ENCODE assay signal across 22 mouse cellular contexts in genomic region chr3:101807646-101808045, GRCm38 (mm10). TPM values are rescaled to one million over a fixed set of nuclear protein-coding genes. Genes with fewer than 3 reads are reported as not detected.
DNase-seq lines count a peak whose midpoint lies in the region; ATAC-seq and TF ChIP-seq lines count a peak whose summit lies in the region.
"Had no signal": no experiment of that assay in that cellular context is flagged by ENCODE, and none has a peak within 500 bp of the region (broad histone marks: within the 10 kb centered on the region; RNA-seq: fewer than 3 reads in every experiment).

No protein-coding gene starts in this region.

- peaks cover 52% of the 10 kb centered on the region for H3K4me1 ChIP-seq in heart, embryonic 12.5 days (replicated peaks)
- peaks cover 62% of the 10 kb centered on the region for H3K4me1 ChIP-seq in heart, embryonic 10.5 days
- H3K4me1 ChIP-seq in midbrain, embryonic 11.5 days (ENCODE audit: control insufficient read depth, insufficient read depth, low read length) = peaks cover 8% of the 10 kb centered on the region
- H3K4me1 ChIP-seq in midbrain, embryonic 15.5 days = peaks cover 21% of the 10 kb centered on the region
- peaks cover 11% of the 10 kb centered on the region for H3K4me1 ChIP-seq in liver, postnatal 0 days (ENCODE audit: insufficient read depth)

- no peaks in the 10 kb centered on the region for H3K27me3 ChIP-seq in heart, embryonic 12.5 days (replicated peaks)
- H3K27me3 ChIP-seq in heart, embryonic 10.5 days (ENCODE audit: insufficient read depth, poor library complexity, severe bottlenecking) = no peaks in the 10 kb centered on the region
- no peaks in the 10 kb centered on the region; the same call in 1 of the 2 replicates for H3K27me3 ChIP-seq in midbrain, embryonic 11.5 days (ENCODE audit: control insufficient read depth, insufficient read depth, low read length)
- H3K27me3 ChIP-seq in midbrain, embryonic 15.5 days (replicated peaks) = no peaks in the 10 kb centered on the region
- no peaks in the 10 kb centered on the region for H3K27me3 ChIP-seq in liver, postnatal 0 days (ENCODE audit: insufficient read depth, low read length)
- H3K27me3 ChIP-seq: hindbrain, embryonic 15.5 days; limb, embryonic 13.5 days; liver, embryonic 13.5 days had no signal

- DNase-seq in heart, embryonic 10.5 days (ENCODE audit: low spot score) = no peak
- DNase-seq in midbrain, embryonic 11.5 days (ENCODE audit: low spot score, missing footprints) = no peak
- peak; percentile 97 for DNase-seq in cerebellum, adult 9-10 months
- no peak for DNase-seq in liver, postnatal 0 days
- DNase-seq in left cerebral cortex, adult 18-20 months (ENCODE audit: low spot score in 2 of 2) = no peak
- DNase-seq: adrenal gland, postnatal 14 days; gastrocnemius, postnatal 25 days; liver, embryonic 13.5 days; right cerebral cortex, adult 18-20 months; thymus, postnatal 14 days had no signal

- H3K27ac ChIP-seq in heart, embryonic 12.5 days (ENCODE audit: poor library complexity, severe bottlenecking) = no peak overlapping the region
- no peak overlapping the region for H3K27ac ChIP-seq in heart, embryonic 10.5 days
- H3K27ac ChIP-seq in midbrain, embryonic 11.5 days (ENCODE audit: low read depth, low read length) = no peak overlapping the region
- no peak overlapping the region for H3K27ac ChIP-seq in midbrain, embryonic 15.5 days
- no peak overlapping the region for H3K27ac ChIP-seq in liver, postnatal 0 days (ENCODE audit: low read depth)
- H3K27ac ChIP-seq: embryonic facial prominence, embryonic 13.5 days; kidney, postnatal 0 days; limb, embryonic 13.5 days; liver, embryonic 13.5 days; stomach, postnatal 0 days had no signal

- no peak overlapping the region for H3K4me3 ChIP-seq in heart, embryonic 12.5 days
- H3K4me3 ChIP-seq in heart, embryonic 10.5 days = no peak overlapping the region
- H3K4me3 ChIP-seq in midbrain, embryonic 11.5 days (ENCODE audit: low read depth, low read length) = no peak overlapping the region
- no peak overlapping the region for H3K4me3 ChIP-seq in midbrain, embryonic 15.5 days
- H3K4me3 ChIP-seq in liver, postnatal 0 days (ENCODE audit: low read depth, low read length) = no peak overlapping the region
- H3K4me3 ChIP-seq: embryonic facial prominence, embryonic 13.5 days; hindbrain, embryonic 15.5 days; limb, embryonic 13.5 days; liver, embryonic 13.5 days; lung, embryonic 15.5 days had no signal

- no peak for ATAC-seq in heart, embryonic 12.5 days (ENCODE audit: insufficient number of reproducible peaks, low FRiP score)
- no peak for ATAC-seq in midbrain, embryonic 11.5 days (ENCODE audit: low FRiP score)
- no peak for ATAC-seq in midbrain, embryonic 15.5 days (replicated peaks)
- ATAC-seq in liver, postnatal 0 days = no peak
- ATAC-seq: activated CD4-positive, CD25-positive, alpha-beta regulatory T cell, adult 4 months; intestine, postnatal 0 days had no signal

- H3K9me3 ChIP-seq in heart, embryonic 12.5 days (replicated peaks) = no peaks in the 10 kb centered on the region
- no peaks in the 10 kb centered on the region for H3K9me3 ChIP-seq in heart, embryonic 10.5 days
- no peaks in the 10 kb centered on the region for H3K9me3 ChIP-seq in midbrain, embryonic 11.5 days (ENCODE audit: control insufficient read depth, low read length)
- no peaks in the 10 kb centered on the region for H3K9me3 ChIP-seq in midbrain, embryonic 15.5 days
- no peaks in the 10 kb centered on the region for H3K9me3 ChIP-seq in liver, postnatal 0 days (ENCODE audit: low read length)
- H3K9me3 ChIP-seq: embryonic facial prominence, embryonic 13.5 days; G1E; hindbrain, embryonic 15.5 days; limb, embryonic 13.5 days; liver, embryonic 13.5 days; lung, embryonic 15.5 days had no signal

- H3K9ac ChIP-seq in heart, embryonic 12.5 days = peak overlapping the region; percentile 23; the same call in 1 of the 2 replicates
- H3K9ac ChIP-seq in midbrain, embryonic 11.5 days (ENCODE audit: low read length) = peak overlapping the region; percentile 33; the same call in 1 of the 2 replicates
- H3K9ac ChIP-seq in midbrain, embryonic 15.5 days = no peak overlapping the region
- no peak overlapping the region for H3K9ac ChIP-seq in liver, postnatal 0 days (replicated peaks)
- H3K9ac ChIP-seq: embryonic facial prominence, embryonic 13.5 days; hindbrain, embryonic 15.5 days; limb, embryonic 13.5 days; liver, embryonic 13.5 days; lung, embryonic 15.5 days had no signal

- TF ChIP-seq EP300 in liver, postnatal 0 days (IDR thresholded peaks at IDR 0.05; ENCODE audit: low read depth) = no peak

- TF ChIP-seq CTCF in liver, postnatal 0 days (IDR thresholded peaks at IDR 0.05; ENCODE audit: low read depth) = no peak

- no peaks in the 10 kb centered on the region for H3K36me3 ChIP-seq in heart, embryonic 12.5 days
- H3K36me3 ChIP-seq in heart, embryonic 10.5 days = no peaks in the 10 kb centered on the region
- H3K36me3 ChIP-seq in midbrain, embryonic 11.5 days (ENCODE audit: control insufficient read depth, insufficient read depth, low read length) = no peaks in the 10 kb centered on the region
- no peaks in the 10 kb centered on the region for H3K36me3 ChIP-seq in midbrain, embryonic 15.5 days (replicated peaks)
- no peaks in the 10 kb centered on the region for H3K36me3 ChIP-seq in liver, postnatal 0 days (replicated peaks; ENCODE audit: insufficient read depth, low read length)
- H3K36me3 ChIP-seq: embryonic facial prominence, embryonic 13.5 days; G1E; hindbrain, embryonic 15.5 days; limb, embryonic 13.5 days; liver, embryonic 13.5 days; lung, embryonic 15.5 days had no signal

- H3K4me2 ChIP-seq in heart, embryonic 12.5 days = no peak overlapping the region
- no peak overlapping the region for H3K4me2 ChIP-seq in midbrain, embryonic 11.5 days
- no peak overlapping the region for H3K4me2 ChIP-seq in midbrain, embryonic 15.5 days
- no peak overlapping the region for H3K4me2 ChIP-seq in liver, postnatal 0 days (ENCODE audit: low read depth, low read length)
- H3K4me2 ChIP-seq: embryonic facial prominence, embryonic 13.5 days; hindbrain, embryonic 15.5 days; limb, embryonic 13.5 days; liver, embryonic 13.5 days; lung, embryonic 15.5 days had no signal

- WGBS in heart, embryonic 12.5 days = 43% methylated on average over 6 of the region's 6 CpGs
- WGBS in heart, embryonic 10.5 days = 52% methylated on average over 6 of the region's 6 CpGs
- WGBS in midbrain, embryonic 11.5 days = 88% methylated on average over 6 of the region's 6 CpGs
- 89% methylated on average over 6 of the region's 6 CpGs for WGBS in midbrain, embryonic 15.5 days
- 79% methylated on average over 6 of the region's 6 CpGs for WGBS in liver, postnatal 0 days (ENCODE audit: insufficient replicate concordance)

RNA-seq across cellular contexts. Expression of gene Mab21l3, which starts 41.1 kb away (rescaled TPM):
- polyA plus RNA-seq in heart, embryonic 12.5 days (2016; fragmentation: Nextera tagmentation; extraction: Ambion mirVana) = 0.32 and 0.62 TPM in 2 replicates
- 0.40 and 0.57 TPM in 2 replicates for polyA plus RNA-seq in heart, embryonic 10.5 days (2016; fragmentation: Nextera tagmentation; extraction: Ambion mirVana)
- 0.34 and 0.55 TPM in 2 replicates for polyA plus RNA-seq in midbrain, embryonic 11.5 days (2014; fragmentation: Nextera tagmentation; extraction: Ambion mirVana)
- 0.14 and 0.21 TPM in 2 replicates for polyA plus RNA-seq in midbrain, embryonic 15.5 days (2015; fragmentation: Nextera tagmentation; extraction: Ambion mirVana)
- polyA plus RNA-seq in liver, postnatal 0 days (2015; fragmentation: Nextera tagmentation; extraction: Ambion mirVana) = not detected in 2 replicates
- total RNA-seq in left cerebral cortex, adult 18-20 months (2021) = under 1 TPM; 0.23 to 0.30 TPM
- total RNA-seq: gastrocnemius, postnatal 25 days; layer of hippocampus, adult 18-20 months had no signal
- polyA plus RNA-seq: activated CD4-positive, CD25-positive, alpha-beta regulatory T cell, adult 4 months; G1E had no signal

Comparison
In these comparisons a context has a peak if more than half of its experiments do, and no peak if none do; other contexts are left out.
1. H3K9ac ChIP-seq: peak in heart, embryonic 12.5 days (single experiment) and midbrain, embryonic 11.5 days (single experiment); none in midbrain, embryonic 15.5 days (single experiment) and liver, postnatal 0 days (single experiment).